Mouse (Mus musculus) forebrain, embryonic 12.5 days (tissue): ENCODE results near the gene Gjd3. TPM values are rescaled to one million over a fixed set of nuclear protein-coding genes. Genes with fewer than 3 reads are reported as not detected.
A peak's percentile ranks its signal among the peaks of the same experiment; 100 is the strongest.

ENCODE experiments used
- ATAC-seq: fragments of 200-750 bp; cut with Nextera tagmentation; 2 replicates; pipeline ENCODE4 v1.8.0; 2017; ENCODE audit warnings: moderate TSS enrichment; ENCODE audit not compliant: low FRiP score
- H3K27ac ChIP-seq: fragments of 300-500 bp; sonication (generic); 2 replicates; pipeline ENCODE4 v1.5.1; 2016; ENCODE audit warnings: mild to moderate bottlenecking
- H3K27me3 ChIP-seq: fragments of 300-500 bp; sonication (generic); 2 replicates; pipeline ENCODE4 v1.6.1; 2016; ENCODE audit warnings: mild to moderate bottlenecking
- H3K36me3 ChIP-seq: fragments of 300-500 bp; sonication (generic); replicated peaks from 2 replicates; pipeline ENCODE4 v1.6.1; 2016; ENCODE audit warnings: mild to moderate bottlenecking
- H3K4me1 ChIP-seq: fragments of 300-500 bp; sonication (generic); 2 replicates; pipeline ENCODE4 v1.6.1; 2016
- H3K4me2 ChIP-seq: fragments of 300-500 bp; sonication (generic); 2 replicates; pipeline ENCODE4 v1.6.1; 2016; ENCODE audit warnings: mild to moderate bottlenecking, moderate library complexity
- H3K4me3 ChIP-seq: fragments of 300-500 bp; sonication (generic); replicated peaks from 2 replicates; pipeline ENCODE4 v1.5.1; 2016; ENCODE audit warnings: mild to moderate bottlenecking
- H3K9ac ChIP-seq: fragments of 300-500 bp; sonication (generic); 2 replicates; pipeline ENCODE4 v1.6.1; 2016; ENCODE audit warnings: mild to moderate bottlenecking
- H3K9me3 ChIP-seq: fragments of 300-500 bp; sonication (generic); 2 replicates; pipeline ENCODE4 v1.6.1; 2016
- WGBS: fragments of 180-500 bp; shearing (Covaris S2); methylation state at CpG from one replicate; pipeline ENCODE4 v1.1.7; 2016; 5-methylcytosine and 5-hydroxymethylcytosine counted together
- polyA plus RNA-seq: library from polyadenylated mRNA; unstranded; fragments of >200 nt; fragmentation: Nextera tagmentation; extraction: Ambion mirVana; gene quantifications from 2 replicates; pipeline ENCODE4 v1.2.1, GENCODE M21; 2016

Gene Gjd3
- polyA plus RNA-seq, 1 experiment from 2014 or later: 0.47 TPM

GRCm38 (mm10) chr11:98932293-98933091 is 50.3 kb downstream of the Gjd3 start:
- Histone ChIP-seq H3K9me3 (no peaks in the 10 kb centered on the region), H3K36me3 (no peaks in the 10 kb centered on the region), H3K4me1 (peaks cover 78% of the 10 kb centered on the region), H3K27ac (no peak overlapping the region), H3K4me3 (no peak overlapping the region), H3K9ac (0 out of 2 replicates have a peak overlapping the region, but pooled peaks have one; percentile 12), H3K4me2 (peak overlapping the region; percentile 10; the same call in 1 of the 2 replicates), H3K27me3 (peaks cover 44% of the 10 kb centered on the region)
- ATAC-seq: no peak
- 53% methylated on average over 19 of the region's 19 CpGs for WGBS

Other genes starting within 250 kb of the Gjd3 start
- gene Thra, start 242.4 kb downstream of the Gjd3 start, polyA plus RNA-seq: 53.4 and 59.8 TPM in 2 replicates
- gene Nr1d1, start 207.7 kb downstream of the Gjd3 start, polyA plus RNA-seq: 2.1 and 2.2 TPM in 2 replicates
- gene Msl1, start 187.5 kb downstream of the Gjd3 start, polyA plus RNA-seq: 39.3 and 39.9 TPM in 2 replicates
- gene Casc3, start 178.1 kb downstream of the Gjd3 start, polyA plus RNA-seq: 63.2 and 67.4 TPM in 2 replicates
- gene Rapgefl1, start 146.2 kb downstream of the Gjd3 start, polyA plus RNA-seq: 1.5 and 1.6 TPM in 2 replicates
- 4.8 and 5.2 TPM in 2 replicates for gene Wipf2, start 119.4 kb downstream of the Gjd3 start, polyA plus RNA-seq
- 38.0 and 43.1 TPM in 2 replicates for gene Cdc6, start 75.2 kb downstream of the Gjd3 start, polyA plus RNA-seq
- gene Rara, start 55.2 kb downstream of the Gjd3 start, polyA plus RNA-seq: 14.0 and 16.4 TPM in 2 replicates
- gene Top2a, start 41.2 kb upstream of the Gjd3 start, polyA plus RNA-seq: 355 and 367 TPM in 2 replicates
- 214 and 247 TPM in 2 replicates for gene Igfbp4, start 58.2 kb upstream of the Gjd3 start, polyA plus RNA-seq
- gene Tns4, start 106.3 kb upstream of the Gjd3 start, polyA plus RNA-seq: 0.04 and 0.29 TPM in 2 replicates
- 0.19 TPM in 1 of 2 replicates, not detected in the other for gene Ccr7, start 172.1 kb upstream of the Gjd3 start, polyA plus RNA-seq
- gene Smarce1, start 248.0 kb upstream of the Gjd3 start, polyA plus RNA-seq: 385 and 396 TPM in 2 replicates